Mouse (Mus musculus): Measurements from ENCODE around the gene Tiam2. TPM values are rescaled to one million over a fixed set of nuclear protein-coding genes. Genes with fewer than 3 reads are reported as not detected.
A peak's percentile ranks its signal among the peaks of the same experiment; 100 is the strongest.

Gene Tiam2
- total RNA-seq, 1 experiment, result 3.1 TPM

DNA sequence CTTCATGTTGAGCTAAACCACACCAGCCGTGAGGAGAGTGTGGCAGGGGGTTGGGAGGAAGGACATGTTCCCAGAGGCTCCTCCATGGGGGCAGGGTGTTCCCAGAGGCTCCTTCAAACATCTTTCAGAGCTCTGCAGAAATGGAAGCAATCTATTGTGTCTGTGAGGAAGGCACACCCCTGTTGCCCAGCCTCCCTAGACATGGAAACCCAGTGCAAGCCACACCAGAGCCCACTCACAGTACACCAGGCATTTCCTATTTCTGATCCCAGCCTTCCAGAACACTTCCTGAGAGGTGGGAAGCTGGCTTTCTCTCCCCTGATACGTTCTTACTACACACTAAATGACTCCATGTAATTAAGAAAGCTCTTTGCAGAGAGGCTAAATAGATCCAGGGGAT, 20.4 kb upstream of the Tiam2 start:
- in situ Hi-C loops (cut with MboI; ENCODE audit: low sequenced_read_pairs in 2 of 2, unreplicated experiment in 2 of 2), result no loop called here
- no peak overlapping the region for H3K9ac ChIP-seq (ENCODE audit: insufficient read depth, low read depth, low read length, poor library complexity, severe bottlenecking)
- TF ChIP-seq HCFC1 (IDR thresholded peaks at IDR 0.05; ENCODE audit: borderline replicate concordance, insufficient read depth, low read length), result no peak
- no peak for TF ChIP-seq ZC3H11A (IDR thresholded peaks at IDR 0.05; ENCODE audit: borderline replicate concordance, low read depth, low read length)
- TF ChIP-seq ZNF384 (IDR thresholded peaks at IDR 0.05; ENCODE audit: low read depth, low read length), result no peak
- no peak for TF ChIP-seq CHD2 (IDR thresholded peaks at IDR 0.05; ENCODE audit: low read depth, low read length)
- no peak for TF ChIP-seq MAFK (IDR thresholded peaks at IDR 0.05; ENCODE audit: insufficient read depth, low read depth, low read length)
- H3K4me1 ChIP-seq (ENCODE audit: control insufficient read depth in 2 of 2, insufficient read depth in 2 of 2, low read length in 2 of 2, poor library complexity in 1 of 2), result no peaks in the 10 kb centered on the region; a peak in 1 of 4 replicates
- no peak for DNase-seq (ENCODE audit: low read depth, low spot score)
- no peak overlapping the region for H3K27ac ChIP-seq (ENCODE audit: insufficient read depth, low read depth, low read length, poor library complexity, severe bottlenecking)
- H3K36me3 ChIP-seq (ENCODE audit: control insufficient read depth, insufficient read depth, low read length, poor library complexity, severe bottlenecking), result no peaks in the 10 kb centered on the region
- no peak overlapping the region for H3K4me3 ChIP-seq (ENCODE audit: insufficient read depth in 1 of 2, low read depth in 1 of 2, low read length in 2 of 2, poor library complexity in 1 of 2, severe bottlenecking in 1 of 2)
- H3K9me3 ChIP-seq (ENCODE audit: control insufficient read depth, insufficient read depth, low read depth, low read length), result no peaks in the 10 kb centered on the region

DNA sequence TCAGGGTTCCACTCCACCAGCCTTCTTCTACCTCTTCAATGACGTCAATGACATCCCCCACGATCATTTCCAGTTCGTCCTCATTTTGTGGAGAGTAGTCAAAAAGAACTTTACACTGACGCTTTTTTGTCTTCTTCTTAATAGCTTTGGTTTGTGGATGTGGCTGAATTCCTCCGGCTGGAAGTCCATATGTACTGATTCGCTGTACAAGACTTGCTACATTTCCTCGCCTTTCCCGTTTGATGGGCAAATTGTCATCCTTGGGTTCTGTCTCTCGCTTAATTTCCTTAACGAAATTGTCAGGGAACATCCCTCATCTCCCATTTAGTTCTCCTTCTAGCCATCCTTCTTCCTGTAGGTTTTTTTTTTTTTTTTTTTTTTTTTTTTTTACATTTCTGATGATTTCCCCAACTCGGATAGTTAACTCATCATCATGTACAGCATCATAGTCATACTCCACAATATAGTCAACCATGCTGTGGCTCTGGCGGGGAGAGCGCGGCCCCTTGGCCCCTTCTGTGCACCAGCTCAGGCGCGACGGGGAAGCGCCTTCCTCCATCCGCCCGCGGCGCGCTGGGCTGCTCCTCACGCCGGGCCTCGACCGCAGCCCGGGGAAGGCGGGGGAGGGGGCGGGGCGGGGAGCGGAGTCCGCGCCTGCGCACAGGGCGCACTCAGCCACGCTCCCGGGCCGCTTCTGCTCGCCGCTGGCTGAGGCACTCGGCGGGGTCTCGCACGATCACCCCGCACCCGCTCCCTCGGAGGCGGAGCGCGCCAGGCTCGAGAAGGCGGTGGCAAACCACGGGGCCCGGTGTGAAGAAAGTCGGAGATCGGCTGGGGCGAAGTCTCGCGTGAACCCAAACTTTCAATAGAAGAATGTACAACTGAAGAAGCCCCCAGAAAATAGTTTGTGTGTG, 12.4 kb upstream of the Tiam2 start:
- TF ChIP-seq HCFC1 (IDR thresholded peaks at IDR 0.05; ENCODE audit: borderline replicate concordance, insufficient read depth, low read length) (no peak), ZNF384 (IDR thresholded peaks at IDR 0.05; ENCODE audit: low read depth, low read length) (no peak), MAFK (IDR thresholded peaks at IDR 0.05; ENCODE audit: insufficient read depth, low read depth, low read length) (no peak), ZC3H11A (IDR thresholded peaks at IDR 0.05; ENCODE audit: borderline replicate concordance, low read depth, low read length) (no peak), CHD2 (IDR thresholded peaks at IDR 0.05; ENCODE audit: low read depth, low read length) (peak; percentile 88)
- Histone ChIP-seq H3K9me3 (ENCODE audit: control insufficient read depth, insufficient read depth, low read depth, low read length) (no peaks in the 10 kb centered on the region), H3K9ac (ENCODE audit: insufficient read depth, low read depth, low read length, poor library complexity, severe bottlenecking) (peak overlapping the region; percentile 88), H3K4me3 (ENCODE audit: insufficient read depth in 1 of 2, low read depth in 1 of 2, low read length in 2 of 2, poor library complexity in 1 of 2, severe bottlenecking in 1 of 2) (peak overlapping the region; percentile 71 to 72), H3K36me3 (ENCODE audit: control insufficient read depth, insufficient read depth, low read length, poor library complexity, severe bottlenecking) (no peaks in the 10 kb centered on the region), H3K4me1 (ENCODE audit: control insufficient read depth in 2 of 2, insufficient read depth in 2 of 2, low read length in 2 of 2, poor library complexity in 1 of 2) (no peaks in the 10 kb centered on the region), H3K27ac (ENCODE audit: insufficient read depth, low read depth, low read length, poor library complexity, severe bottlenecking) (0 out of 2 replicates have a peak overlapping the region, but pooled peaks have one; percentile 22)
- in situ Hi-C loops (cut with MboI; ENCODE audit: low sequenced_read_pairs in 2 of 2, unreplicated experiment in 2 of 2), result no loop called here
- peak; percentile 63 for DNase-seq (ENCODE audit: low read depth, low spot score)

DNA sequence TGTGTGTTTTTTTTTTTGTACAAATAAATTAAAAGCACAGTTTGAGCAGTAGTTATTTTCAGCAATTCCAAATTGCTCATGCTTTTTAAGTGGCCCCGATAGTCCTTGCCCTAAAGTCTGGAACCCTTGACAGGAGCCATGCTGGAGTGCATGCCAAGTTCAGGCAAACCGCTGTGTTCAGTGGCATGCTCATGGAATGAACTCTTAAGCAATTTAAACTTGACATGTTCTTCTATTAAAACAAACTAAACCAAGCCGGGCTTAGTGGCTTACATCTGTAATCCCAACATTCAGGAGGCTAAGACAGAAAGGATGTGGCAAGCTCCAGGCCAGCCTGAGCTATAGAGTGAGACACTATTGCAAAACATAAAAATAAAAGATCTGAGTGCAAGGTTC, 11.8 kb upstream of the Tiam2 start:
- Histone ChIP-seq H3K9ac (ENCODE audit: insufficient read depth, low read depth, low read length, poor library complexity, severe bottlenecking) (no peak overlapping the region; the same call in 1 of the 2 replicates), H3K4me1 (ENCODE audit: control insufficient read depth in 2 of 2, insufficient read depth in 2 of 2, low read length in 2 of 2, poor library complexity in 1 of 2) (no peaks in the 10 kb centered on the region), H3K36me3 (ENCODE audit: control insufficient read depth, insufficient read depth, low read length, poor library complexity, severe bottlenecking) (no peaks in the 10 kb centered on the region), H3K27ac (ENCODE audit: insufficient read depth, low read depth, low read length, poor library complexity, severe bottlenecking) (no peak overlapping the region), H3K4me3 (ENCODE audit: insufficient read depth in 1 of 2, low read depth in 1 of 2, low read length in 2 of 2, poor library complexity in 1 of 2, severe bottlenecking in 1 of 2) (peak overlapping the region; percentile 71 to 72), H3K9me3 (ENCODE audit: control insufficient read depth, insufficient read depth, low read depth, low read length) (no peaks in the 10 kb centered on the region)
- no peak for DNase-seq (ENCODE audit: low read depth, low spot score)
- in situ Hi-C loops (cut with MboI; ENCODE audit: low sequenced_read_pairs in 2 of 2, unreplicated experiment in 2 of 2), result no loop called here
- TF ChIP-seq HCFC1 (IDR thresholded peaks at IDR 0.05; ENCODE audit: borderline replicate concordance, insufficient read depth, low read length), result no peak
- no peak for TF ChIP-seq ZC3H11A (IDR thresholded peaks at IDR 0.05; ENCODE audit: borderline replicate concordance, low read depth, low read length)
- no peak for TF ChIP-seq MAFK (IDR thresholded peaks at IDR 0.05; ENCODE audit: insufficient read depth, low read depth, low read length)
- TF ChIP-seq ZNF384 (IDR thresholded peaks at IDR 0.05; ENCODE audit: low read depth, low read length), result no peak
- TF ChIP-seq CHD2 (IDR thresholded peaks at IDR 0.05; ENCODE audit: low read depth, low read length), result no peak

DNA sequence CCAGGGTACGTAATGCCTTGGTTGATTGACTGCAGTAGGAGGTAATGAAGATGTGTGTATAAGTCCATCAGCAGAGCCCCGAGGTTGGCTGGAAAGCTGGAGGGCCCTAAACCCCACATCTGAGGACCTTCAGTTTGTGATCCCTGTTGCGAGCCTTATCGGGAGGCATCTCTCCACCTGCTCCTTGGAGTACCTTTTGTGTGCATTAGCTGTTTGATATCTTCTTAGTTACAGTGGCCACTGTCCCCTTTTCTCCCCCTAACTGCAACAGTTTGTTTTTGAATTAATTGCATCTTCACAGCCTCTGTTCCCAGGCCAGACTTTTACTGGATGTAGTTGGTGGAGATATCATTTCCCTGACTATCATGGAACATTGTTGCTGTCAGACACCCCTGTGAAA, 10.8 kb upstream of the Tiam2 start:
- no peak overlapping the region for H3K9ac ChIP-seq (ENCODE audit: insufficient read depth, low read depth, low read length, poor library complexity, severe bottlenecking)
- H3K36me3 ChIP-seq (ENCODE audit: control insufficient read depth, insufficient read depth, low read length, poor library complexity, severe bottlenecking), result no peaks in the 10 kb centered on the region
- no peaks in the 10 kb centered on the region for H3K9me3 ChIP-seq (ENCODE audit: control insufficient read depth, insufficient read depth, low read depth, low read length)
- H3K4me1 ChIP-seq (ENCODE audit: control insufficient read depth in 2 of 2, insufficient read depth in 2 of 2, low read length in 2 of 2, poor library complexity in 1 of 2), result no peaks in the 10 kb centered on the region
- in situ Hi-C loops (cut with MboI; ENCODE audit: low sequenced_read_pairs in 2 of 2, unreplicated experiment in 2 of 2), result no loop called here
- no peak overlapping the region for H3K27ac ChIP-seq (ENCODE audit: insufficient read depth, low read depth, low read length, poor library complexity, severe bottlenecking)
- H3K4me3 ChIP-seq (ENCODE audit: insufficient read depth in 1 of 2, low read depth in 1 of 2, low read length in 2 of 2, poor library complexity in 1 of 2, severe bottlenecking in 1 of 2), result no peak overlapping the region
- no peak for TF ChIP-seq ZC3H11A (IDR thresholded peaks at IDR 0.05; ENCODE audit: borderline replicate concordance, low read depth, low read length)
- TF ChIP-seq MAFK (IDR thresholded peaks at IDR 0.05; ENCODE audit: insufficient read depth, low read depth, low read length), result no peak
- no peak for TF ChIP-seq HCFC1 (IDR thresholded peaks at IDR 0.05; ENCODE audit: borderline replicate concordance, insufficient read depth, low read length)
- TF ChIP-seq ZNF384 (IDR thresholded peaks at IDR 0.05; ENCODE audit: low read depth, low read length), result no peak
- TF ChIP-seq CHD2 (IDR thresholded peaks at IDR 0.05; ENCODE audit: low read depth, low read length), result no peak
- DNase-seq (ENCODE audit: low read depth, low spot score), result no peak

Data from ES-E14 (cell line).